Mouse (Mus musculus): ENCODE measurements around the gene Tubb2a. TPM values are rescaled to one million over a fixed set of nuclear protein-coding genes. Genes with fewer than 3 reads are reported as not detected.

The Tubb2a gene
- total RNA-seq (2015; ENCODE audit: low replicate concordance) (6.0 and 7.7 TPM in 2 replicates), total RNA-seq (2017; ENCODE audit: low replicate concordance) (8.9 and 9.5 TPM in 2 replicates)

- peak; percentile 92 for ATAC-seq (replicated peaks; ENCODE audit: low FRiP score, poor library complexity, severe bottlenecking)
These were observed at the start of gene Tubb2a for GRCm38 (mm10) chr13:34077492-34078271. Tubb2a (minus strand) TSS chr13:34078007.

GRCm38 (mm10) chr13:34125711-34126110, 47.9 kb upstream of the Tubb2a start:
- ATAC-seq (replicated peaks; ENCODE audit: low FRiP score, poor library complexity, severe bottlenecking), result no peak

GRCm38 (mm10) chr13:34120536-34120935, 42.7 kb upstream of the Tubb2a start:
- no peak for ATAC-seq (replicated peaks; ENCODE audit: low FRiP score, poor library complexity, severe bottlenecking)

GRCm38 (mm10) chr13:34119406-34119805, 41.6 kb upstream of the Tubb2a start:
- ATAC-seq (replicated peaks; ENCODE audit: low FRiP score, poor library complexity, severe bottlenecking), result no peak

GRCm38 (mm10) chr13:34118816-34119215, 41.0 kb upstream of the Tubb2a start:
- ATAC-seq (replicated peaks; ENCODE audit: low FRiP score, poor library complexity, severe bottlenecking), result 0 out of 2 replicates have a peak, but pooled peaks have one; percentile 57

GRCm38 (mm10) chr13:34116508-34116907, 38.7 kb upstream of the Tubb2a start:
- ATAC-seq (replicated peaks; ENCODE audit: low FRiP score, poor library complexity, severe bottlenecking), result peak; percentile 24; the same call in 1 of the 2 replicates

GRCm38 (mm10) chr13:34114654-34115053, 36.8 kb upstream of the Tubb2a start:
- ATAC-seq (replicated peaks; ENCODE audit: low FRiP score, poor library complexity, severe bottlenecking), result no peak

- no peak for ATAC-seq (replicated peaks; ENCODE audit: low FRiP score, poor library complexity, severe bottlenecking)
These were observed 35.3 kb upstream of the Tubb2a start for GRCm38 (mm10) chr13:34113086-34113485.

- ATAC-seq (replicated peaks; ENCODE audit: low FRiP score, poor library complexity, severe bottlenecking), result no peak
These were observed 34.7 kb upstream of the Tubb2a start for GRCm38 (mm10) chr13:34112369-34113081.

- ATAC-seq (replicated peaks; ENCODE audit: low FRiP score, poor library complexity, severe bottlenecking), result no peak
These were observed 34.1 kb upstream of the Tubb2a start for GRCm38 (mm10) chr13:34111878-34112277.

- ATAC-seq (replicated peaks; ENCODE audit: low FRiP score, poor library complexity, severe bottlenecking), result no peak
These were observed 33.2 kb upstream of the Tubb2a start for GRCm38 (mm10) chr13:34111019-34111418.

- no peak for ATAC-seq (replicated peaks; ENCODE audit: low FRiP score, poor library complexity, severe bottlenecking)
These were observed 31.9 kb upstream of the Tubb2a start for GRCm38 (mm10) chr13:34109677-34110058.

GRCm38 (mm10) chr13:34109035-34109676, 31.3 kb upstream of the Tubb2a start:
- no peak for ATAC-seq (replicated peaks; ENCODE audit: low FRiP score, poor library complexity, severe bottlenecking)

- no peak for ATAC-seq (replicated peaks; ENCODE audit: low FRiP score, poor library complexity, severe bottlenecking)
These were observed 29.2 kb upstream of the Tubb2a start for GRCm38 (mm10) chr13:34106999-34107398.

- ATAC-seq (replicated peaks; ENCODE audit: low FRiP score, poor library complexity, severe bottlenecking), result no peak
These were observed 28.4 kb upstream of the Tubb2a start for GRCm38 (mm10) chr13:34106256-34106655.

GRCm38 (mm10) chr13:34105364-34105763, 27.6 kb upstream of the Tubb2a start:
- no peak for ATAC-seq (replicated peaks; ENCODE audit: low FRiP score, poor library complexity, severe bottlenecking)

GRCm38 (mm10) chr13:34101908-34102307, 24.1 kb upstream of the Tubb2a start:
- ATAC-seq (replicated peaks; ENCODE audit: low FRiP score, poor library complexity, severe bottlenecking), result no peak

GRCm38 (mm10) chr13:34101247-34101646, 23.4 kb upstream of the Tubb2a start:
- ATAC-seq (replicated peaks; ENCODE audit: low FRiP score, poor library complexity, severe bottlenecking), result 0 out of 2 replicates have a peak, but pooled peaks have one; percentile 66

GRCm38 (mm10) chr13:34100733-34101132, 22.9 kb upstream of the Tubb2a start:
- peak; percentile 72 for ATAC-seq (replicated peaks; ENCODE audit: low FRiP score, poor library complexity, severe bottlenecking)

GRCm38 (mm10) chr13:34097086-34097485, 19.3 kb upstream of the Tubb2a start:
- no peak for ATAC-seq (replicated peaks; ENCODE audit: low FRiP score, poor library complexity, severe bottlenecking)
